Mouse (Mus musculus) neural tube, embryonic 10.5 days (tissue): ENCODE measurements at regions not wholly inside any gene's neighbourhood (a gene's known extent, or its start where the extent isn't known, plus 50 kb on each side); places are given as distances from the start of the nearest gene placed in this dataset.

Source experiments
- DNase-seq: peaks from one replicate; pipeline ENCODE4 v3.0.0-alpha.2; 2017; ENCODE audit warnings: low spot score; ENCODE audit errors: extremely low spot score

DNA sequence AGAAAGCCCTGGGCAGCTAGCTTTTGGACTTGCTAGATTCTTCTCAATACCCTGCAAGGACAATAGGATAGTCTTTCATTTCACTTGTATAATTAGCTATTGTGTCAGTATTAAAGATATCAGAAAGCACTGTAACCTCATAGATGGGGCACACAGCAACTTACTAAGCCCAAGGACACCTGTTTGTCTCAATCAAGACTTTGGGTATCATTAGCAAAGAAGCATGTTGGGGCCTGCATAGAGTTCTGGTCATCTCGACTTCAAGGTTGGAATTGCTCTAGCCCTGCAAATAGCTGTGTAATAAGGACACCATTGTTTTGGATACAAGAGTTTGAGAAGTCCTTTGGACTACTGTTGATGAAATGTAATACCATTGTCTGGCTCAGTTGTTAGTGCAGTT, 104.6 kb upstream of the Rspo3 start:
- DNase-seq: no peak

GRCm38 (mm10) chr10:29635828-29636227, 100.2 kb upstream of the Rspo3 start:
- no peak for DNase-seq

GRCm38 (mm10) chr10:29595455-29595854, 59.8 kb upstream of the Rspo3 start:
- DNase-seq: no peak

GRCm38 (mm10) chr10:29594969-29595368, 59.3 kb upstream of the Rspo3 start:
- DNase-seq: no peak

DNA sequence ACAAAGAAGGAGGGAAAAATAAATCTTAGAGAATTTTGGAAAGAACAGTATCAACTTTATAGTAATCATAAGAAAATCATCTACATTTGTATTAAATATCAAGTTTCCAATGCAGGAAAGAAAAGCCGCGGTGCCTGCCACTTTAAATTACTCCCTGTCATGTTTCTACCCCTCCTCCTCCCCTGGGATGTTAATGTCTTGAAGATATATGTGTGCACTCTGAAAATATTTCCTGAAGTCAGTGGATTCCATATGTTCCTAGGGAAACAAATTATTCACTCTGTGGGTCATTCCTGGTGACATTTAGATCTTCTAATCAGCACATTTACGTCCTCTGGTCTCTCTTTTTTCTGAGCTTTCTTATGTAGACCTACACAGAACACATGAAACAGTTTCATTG, 57.2 kb upstream of the Rspo3 start:
- no peak for DNase-seq

- DNase-seq: no peak
Observed at GRCm38 (mm10) chr10:29590187-29590586, 54.5 kb upstream of the Rspo3 start.

DNA sequence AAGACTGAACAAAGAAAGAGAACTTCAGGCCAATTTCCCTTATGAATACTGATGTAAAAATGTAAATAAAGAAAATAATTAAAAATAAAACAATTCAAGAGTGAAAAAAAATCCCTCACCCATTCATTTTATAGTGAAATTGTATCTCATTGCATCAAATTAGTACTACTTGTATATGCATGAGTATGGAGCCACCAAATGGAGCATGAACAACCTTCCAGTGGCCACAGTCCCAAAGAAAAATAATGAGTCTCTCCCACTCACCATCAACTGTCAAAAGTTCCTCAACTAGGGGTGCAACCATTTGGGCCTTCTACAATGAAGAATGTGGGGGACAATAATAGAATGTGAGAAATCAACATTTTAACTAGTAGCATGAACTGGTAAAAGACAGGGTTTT, 54.1 kb upstream of the Rspo3 start:
- no peak for DNase-seq
